Mouse (Mus musculus): ENCODE data around the gene Efs. TPM values are rescaled to one million over a fixed set of nuclear protein-coding genes. Genes with fewer than 3 reads are reported as not detected.

The Efs gene
- total and polyA plus RNA-seq, 2 experiments from 2014 or later = 3.9 to 22.2 TPM

DNA sequence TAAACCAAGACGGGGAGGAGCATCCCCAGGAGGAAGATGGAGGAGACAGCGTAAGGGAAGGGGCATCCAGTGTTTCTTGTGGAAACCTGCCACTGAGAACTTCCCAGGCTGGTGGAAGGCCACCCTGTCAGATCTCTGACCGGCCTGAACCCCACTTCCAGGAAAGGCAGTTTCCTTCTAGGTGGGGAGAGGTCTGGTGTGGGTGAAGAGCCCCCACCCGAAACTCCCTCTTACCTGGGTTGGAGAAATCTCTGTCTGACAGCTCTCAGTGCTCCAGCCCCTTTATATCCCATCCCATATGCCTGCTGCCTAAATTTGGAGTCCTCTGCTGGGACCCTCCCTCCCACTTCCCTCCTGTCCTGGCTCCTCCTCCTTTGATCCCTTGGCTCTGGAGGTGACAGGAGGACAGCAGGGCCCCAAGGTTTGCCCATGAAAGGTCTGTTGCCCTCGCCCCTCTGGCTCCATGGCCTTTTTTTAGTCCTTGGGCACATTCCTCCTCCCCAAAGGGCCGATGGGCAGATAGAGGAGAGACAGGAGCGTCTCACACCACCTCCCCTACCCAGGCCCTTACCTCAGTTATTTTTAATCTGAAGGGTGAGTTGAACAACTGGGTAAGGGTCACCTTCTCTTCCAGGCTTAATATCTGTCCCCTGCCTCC is 40.5 kb upstream of the Efs start, which contains the start of gene Myh6:
Gene Myh6 (minus strand): TSS at position 608 of the 658 bp plus-strand sequence.
- Histone ChIP-seq H3K9ac (replicated peaks; ENCODE audit: low read depth, low read length) (peak within 1 kb of the TSS; percentile 98), H3K4me3 (ENCODE audit: low read depth, low read length) (peak within 1 kb of the TSS; percentile 70), H3K4me1 (ENCODE audit: control insufficient read depth, insufficient read depth) (no peaks in the 10 kb centered on the region), H3K27ac (ENCODE audit: low read depth) (peak within 1 kb of the TSS; percentile 96), H3K9me3 (replicated peaks; ENCODE audit: control insufficient read depth, low read length) (no peaks in the 10 kb centered on the region), H3K27me3 (ENCODE audit: control insufficient read depth, insufficient read depth, low read length) (no peaks in the 10 kb centered on the region), H3K36me3 (replicated peaks; ENCODE audit: control insufficient read depth, insufficient read depth, low read length) (peaks cover 49% of the 10 kb centered on the region), H3K4me2 (ENCODE audit: low read depth, low read length) (peak within 1 kb of the TSS; percentile 58)
- TF ChIP-seq EP300 (IDR thresholded peaks at IDR 0.05; ENCODE audit: low read depth) (peak; percentile 95), CTCF (IDR thresholded peaks at IDR 0.05; ENCODE audit: low read depth) (no peak)
- WGBS = 34% methylated on average over 7 of the region's 7 CpGs
- ATAC-seq (ENCODE audit: insufficient read depth, low read depth) (peak; percentile 59), DNase-seq (ENCODE audit: low spot score) (peak; percentile 97)

- H3K27ac ChIP-seq (ENCODE audit: low read depth) = peak overlapping the region; percentile 96
- ATAC-seq (ENCODE audit: insufficient read depth, low read depth) (no peak), DNase-seq (ENCODE audit: low spot score) (no peak)
- no peaks in the 10 kb centered on the region for H3K9me3 ChIP-seq (replicated peaks; ENCODE audit: control insufficient read depth, low read length)
- peak overlapping the region; percentile 98 for H3K9ac ChIP-seq (replicated peaks; ENCODE audit: low read depth, low read length)
- peak overlapping the region; percentile 70 for H3K4me3 ChIP-seq (ENCODE audit: low read depth, low read length)
- 31% methylated on average over 6 of the region's 6 CpGs for WGBS
- TF ChIP-seq EP300 (IDR thresholded peaks at IDR 0.05; ENCODE audit: low read depth) (no peak), CTCF (IDR thresholded peaks at IDR 0.05; ENCODE audit: low read depth) (no peak)
- peaks cover 50% of the 10 kb centered on the region for H3K36me3 ChIP-seq (replicated peaks; ENCODE audit: control insufficient read depth, insufficient read depth, low read length)
- H3K27me3 ChIP-seq (ENCODE audit: control insufficient read depth, insufficient read depth, low read length) = no peaks in the 10 kb centered on the region
- peak overlapping the region; percentile 58 for H3K4me2 ChIP-seq (ENCODE audit: low read depth, low read length)
- no peaks in the 10 kb centered on the region for H3K4me1 ChIP-seq (ENCODE audit: control insufficient read depth, insufficient read depth)
These were observed 39.7 kb upstream of the Efs start for GRCm38 (mm10) chr14:54965631-54966030.

GRCm38 (mm10) chr14:54965044-54965443 is 39.1 kb upstream of the Efs start:
- H3K36me3 ChIP-seq (replicated peaks; ENCODE audit: control insufficient read depth, insufficient read depth, low read length) = peaks cover 51% of the 10 kb centered on the region
- DNase-seq (ENCODE audit: low spot score) (no peak), ATAC-seq (ENCODE audit: insufficient read depth, low read depth) (no peak)
- WGBS = 33% methylated on average over 15 of the region's 15 CpGs
- peak overlapping the region; percentile 58 for H3K4me2 ChIP-seq (ENCODE audit: low read depth, low read length)
- H3K27me3 ChIP-seq (ENCODE audit: control insufficient read depth, insufficient read depth, low read length) = no peaks in the 10 kb centered on the region
- H3K4me3 ChIP-seq (ENCODE audit: low read depth, low read length) = peak overlapping the region; percentile 70
- H3K27ac ChIP-seq (ENCODE audit: low read depth) = peak overlapping the region; percentile 96
- H3K9ac ChIP-seq (replicated peaks; ENCODE audit: low read depth, low read length) = peak overlapping the region; percentile 98
- no peaks in the 10 kb centered on the region for H3K4me1 ChIP-seq (ENCODE audit: control insufficient read depth, insufficient read depth)
- H3K9me3 ChIP-seq (replicated peaks; ENCODE audit: control insufficient read depth, low read length) = no peaks in the 10 kb centered on the region
- 0 out of 2 replicates have a peak, but pooled peaks have one; percentile 14 for TF ChIP-seq EP300 (IDR thresholded peaks at IDR 0.05; ENCODE audit: low read depth)
- no peak for TF ChIP-seq CTCF (IDR thresholded peaks at IDR 0.05; ENCODE audit: low read depth)

GRCm38 (mm10) chr14:54963727-54964126 is 37.8 kb upstream of the Efs start:
- Histone ChIP-seq H3K9ac (replicated peaks; ENCODE audit: low read depth, low read length) (peak overlapping the region; percentile 98), H3K27me3 (ENCODE audit: control insufficient read depth, insufficient read depth, low read length) (no peaks in the 10 kb centered on the region), H3K27ac (ENCODE audit: low read depth) (peak overlapping the region; percentile 96), H3K9me3 (replicated peaks; ENCODE audit: control insufficient read depth, low read length) (no peaks in the 10 kb centered on the region), H3K4me1 (ENCODE audit: control insufficient read depth, insufficient read depth) (no peaks in the 10 kb centered on the region), H3K4me3 (ENCODE audit: low read depth, low read length) (peak overlapping the region; percentile 70), H3K36me3 (replicated peaks; ENCODE audit: control insufficient read depth, insufficient read depth, low read length) (peaks cover 64% of the 10 kb centered on the region), H3K4me2 (ENCODE audit: low read depth, low read length) (peak overlapping the region; percentile 58)
- no peak; the same call in 1 of the 2 replicates for TF ChIP-seq EP300 (IDR thresholded peaks at IDR 0.05; ENCODE audit: low read depth)
- TF ChIP-seq CTCF (IDR thresholded peaks at IDR 0.05; ENCODE audit: low read depth) = no peak
- DNase-seq (ENCODE audit: low spot score) (no peak), ATAC-seq (ENCODE audit: insufficient read depth, low read depth) (no peak)
- 37% methylated on average over 11 of the region's 11 CpGs for WGBS

- ATAC-seq (ENCODE audit: insufficient read depth, low read depth) = no peak
- Histone ChIP-seq H3K27ac (ENCODE audit: low read depth) (peak overlapping the region; percentile 96), H3K36me3 (replicated peaks; ENCODE audit: control insufficient read depth, insufficient read depth, low read length) (peaks cover 74% of the 10 kb centered on the region), H3K4me2 (ENCODE audit: low read depth, low read length) (peak overlapping the region; percentile 58), H3K9ac (replicated peaks; ENCODE audit: low read depth, low read length) (peak overlapping the region; percentile 98), H3K9me3 (replicated peaks; ENCODE audit: control insufficient read depth, low read length) (no peaks in the 10 kb centered on the region), H3K4me3 (ENCODE audit: low read depth, low read length) (peak overlapping the region; percentile 70), H3K27me3 (ENCODE audit: control insufficient read depth, insufficient read depth, low read length) (no peaks in the 10 kb centered on the region), H3K4me1 (ENCODE audit: control insufficient read depth, insufficient read depth) (no peaks in the 10 kb centered on the region)
- 35% methylated on average over 7 of the region's 7 CpGs for WGBS
- TF ChIP-seq CTCF (IDR thresholded peaks at IDR 0.05; ENCODE audit: low read depth) (no peak), EP300 (IDR thresholded peaks at IDR 0.05; ENCODE audit: low read depth) (0 out of 2 replicates have a peak, but pooled peaks have one; percentile 19)
- no peak for DNase-seq (ENCODE audit: low spot score)
These were observed 36.8 kb upstream of the Efs start for GRCm38 (mm10) chr14:54962714-54963113.
